In genomic region chr2:156834336-156834735, GRCm38 (mm10) we compare ENCODE assay signal across 16 mouse cellular contexts. TPM values are rescaled to one million over a fixed set of nuclear protein-coding genes. Genes with fewer than 3 reads are reported as not detected.
"Had no signal": no experiment of that assay in that cellular context is flagged by ENCODE, and none has a peak within 500 bp of the region (broad histone marks: within the 10 kb centered on the region; RNA-seq: fewer than 3 reads in every experiment).

No protein-coding gene starts in this region.

- DNase-seq: liver; liver, embryonic 13.5 days; liver, postnatal 0 days; lung, adult 18-20 months; lung, adult 2 months; lung, embryonic 14.5 days; lung, postnatal 10 days; lung, postnatal 14 days; lung, postnatal 36 days; lung, postnatal 4 days; midbrain, embryonic 14.5 days had no signal

RNA-seq across cellular contexts. Expression of gene Sla2, which starts 52.7 kb away (rescaled TPM):
- total RNA-seq: left cerebral cortex, postnatal 10 days; midbrain, postnatal 0 days had no signal

RNA-seq across cellular contexts. Expression of gene Myl9, which starts 59.1 kb away (rescaled TPM):
- total RNA-seq: megakaryocyte progenitor cell, adult 5-6 weeks; megakaryocyte, adult 5-6 weeks; megakaryocyte-erythroid progenitor cell, adult 5-6 weeks had no signal
